Mouse (Mus musculus): ENCODE data around the gene Hist3h2ba. TPM values are rescaled to one million over a fixed set of nuclear protein-coding genes. Genes with fewer than 3 reads are reported as not detected.
A peak's percentile ranks its signal among the peaks of the same experiment; 100 is the strongest.

Hist3h2ba gene
- polyA plus RNA-seq, 1 experiment from 2014 or later: 9.5 TPM

GRCm38 (mm10) chr11:58974414-58974813 lies 25.7 kb downstream of the Hist3h2ba start:
- no peaks in the 10 kb centered on the region for H3K9me3 ChIP-seq (ENCODE audit: low read depth, low read length)
- 87% methylated on average over 3 of the region's 3 CpGs for WGBS
- H3K4me1 ChIP-seq (ENCODE audit: insufficient read depth): 0 out of 2 replicates have a peak, but pooled peaks cover under 1% of the 10 kb centered on the region
- no peak overlapping the region for H3K27ac ChIP-seq (ENCODE audit: low read depth)
- H3K9ac ChIP-seq: no peak overlapping the region
- no peak overlapping the region for H3K4me2 ChIP-seq
- peaks cover 13% of the 10 kb centered on the region; the same call in 1 of the 2 replicates for H3K36me3 ChIP-seq (ENCODE audit: insufficient read depth)
- no peaks in the 10 kb centered on the region for H3K27me3 ChIP-seq (ENCODE audit: insufficient read depth, low read length)
- H3K4me3 ChIP-seq (ENCODE audit: low read depth, low read length): no peak overlapping the region
- DNase-seq: no peak
- TF ChIP-seq CTCF (IDR thresholded peaks at IDR 0.05; ENCODE audit: low read depth): no peak
- ATAC-seq (ENCODE audit: insufficient read depth): no peak

DNA sequence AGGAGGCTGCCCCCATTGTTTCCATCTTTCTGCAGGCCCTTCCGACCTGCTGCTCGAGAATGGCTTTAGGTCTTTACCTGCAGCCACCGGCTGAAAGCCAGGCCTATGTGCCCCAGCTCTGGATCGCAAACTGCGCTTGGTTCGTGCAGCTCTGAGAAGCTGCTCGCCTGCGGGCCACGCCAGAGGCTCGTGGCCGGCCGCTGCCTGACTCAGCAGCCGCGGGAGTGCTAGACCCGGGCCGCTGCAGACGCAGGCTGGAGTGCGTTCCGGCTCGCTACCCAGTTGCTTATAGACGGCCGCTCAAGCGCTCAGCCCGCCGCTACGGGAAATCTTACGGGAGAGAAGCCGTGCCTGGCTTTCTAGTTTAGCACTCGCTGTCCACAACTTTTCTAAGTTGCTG lies 28.4 kb downstream of the Hist3h2ba start:
- no peaks in the 10 kb centered on the region for H3K9me3 ChIP-seq (ENCODE audit: low read depth, low read length)
- 0 out of 2 replicates have a peak, but pooled peaks cover 5% of the 10 kb centered on the region for H3K4me1 ChIP-seq (ENCODE audit: insufficient read depth)
- DNase-seq (peak; percentile 47), ATAC-seq (ENCODE audit: insufficient read depth) (0 out of 2 replicates have a peak, but pooled peaks have one; percentile 4)
- H3K27ac ChIP-seq (ENCODE audit: low read depth): peak overlapping the region; percentile 72
- H3K9ac ChIP-seq: peak overlapping the region; percentile 87
- peak overlapping the region; percentile 98 for H3K4me2 ChIP-seq
- TF ChIP-seq CTCF (IDR thresholded peaks at IDR 0.05; ENCODE audit: low read depth): no peak
- H3K27me3 ChIP-seq (ENCODE audit: insufficient read depth, low read length): no peaks in the 10 kb centered on the region
- under 1% methylated on average over 29 of the region's 29 CpGs for WGBS
- H3K4me3 ChIP-seq (ENCODE audit: low read depth, low read length): peak overlapping the region; percentile 94
- peaks cover 15% of the 10 kb centered on the region for H3K36me3 ChIP-seq (ENCODE audit: insufficient read depth)

DNA sequence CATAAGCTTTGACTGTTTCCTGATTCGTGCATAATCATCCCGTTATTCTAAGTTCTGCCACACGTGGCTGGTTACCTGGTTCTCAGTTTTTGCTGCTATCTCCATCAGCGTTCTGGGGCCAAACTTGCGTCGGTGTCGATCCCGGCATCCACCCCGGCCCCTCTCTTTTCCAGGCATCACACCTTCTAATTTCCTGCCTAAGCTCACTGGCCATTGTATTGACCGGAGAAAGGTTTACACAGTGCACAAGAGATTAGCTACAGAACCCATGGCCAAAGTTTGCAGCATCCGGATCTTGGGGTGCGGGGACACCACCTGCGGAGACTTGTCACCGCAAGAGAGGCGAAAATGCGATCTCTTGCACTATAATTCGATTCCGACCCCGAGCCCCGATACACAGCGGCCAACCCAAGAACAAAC lies 28.9 kb downstream of the Hist3h2ba start:
- 0 out of 2 replicates have a peak, but pooled peaks cover 5% of the 10 kb centered on the region for H3K4me1 ChIP-seq (ENCODE audit: insufficient read depth)
- H3K9ac ChIP-seq: peak overlapping the region; percentile 87
- WGBS: under 1% methylated on average over 21 of the region's 21 CpGs
- peak; percentile 23; the same call in 1 of the 2 replicates for ATAC-seq (ENCODE audit: insufficient read depth)
- H3K4me3 ChIP-seq (ENCODE audit: low read depth, low read length): peak overlapping the region; percentile 94
- no peak for DNase-seq
- H3K9me3 ChIP-seq (ENCODE audit: low read depth, low read length): no peaks in the 10 kb centered on the region
- H3K36me3 ChIP-seq (ENCODE audit: insufficient read depth): peaks cover 16% of the 10 kb centered on the region
- peak overlapping the region; percentile 72 for H3K27ac ChIP-seq (ENCODE audit: low read depth)
- H3K4me2 ChIP-seq: peak overlapping the region; percentile 98
- H3K27me3 ChIP-seq (ENCODE audit: insufficient read depth, low read length): no peaks in the 10 kb centered on the region
- TF ChIP-seq CTCF (IDR thresholded peaks at IDR 0.05; ENCODE audit: low read depth): no peak

- peak; percentile 65 for ATAC-seq (ENCODE audit: insufficient read depth)
- under 1% methylated on average over 64 of the region's 64 CpGs for WGBS
Observed at GRCm38 (mm10) chr11:58978027-58978705, 29.4 kb downstream of the Hist3h2ba start, which contains the start of gene Trim11. TSS of gene Trim11 (plus strand) at chr11:58978093.

DNA sequence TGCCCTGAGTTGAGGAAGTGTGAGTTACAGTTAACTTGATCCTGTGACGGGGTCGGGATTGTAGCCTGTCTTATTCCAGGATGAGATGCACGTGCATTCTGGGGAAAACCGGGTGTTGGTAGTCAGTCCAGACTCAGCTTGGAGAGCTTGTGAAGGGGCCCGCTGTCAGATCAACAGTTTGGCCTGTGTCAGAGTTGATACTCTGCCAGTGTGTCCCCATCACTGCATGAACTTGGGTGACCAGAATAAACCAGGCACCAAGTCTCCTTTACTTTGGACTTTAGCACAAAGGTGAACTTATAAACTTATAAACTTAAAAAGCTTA lies 29.9 kb downstream of the Hist3h2ba start:
- Histone ChIP-seq H3K27me3 (ENCODE audit: insufficient read depth, low read length) (no peaks in the 10 kb centered on the region), H3K4me1 (ENCODE audit: insufficient read depth) (0 out of 2 replicates have a peak, but pooled peaks cover 5% of the 10 kb centered on the region), H3K9me3 (ENCODE audit: low read depth, low read length) (no peaks in the 10 kb centered on the region), H3K27ac (ENCODE audit: low read depth) (no peak overlapping the region), H3K4me2 (peak overlapping the region; percentile 98), H3K36me3 (ENCODE audit: insufficient read depth) (peaks cover 22% of the 10 kb centered on the region), H3K9ac (peak overlapping the region; percentile 87), H3K4me3 (ENCODE audit: low read depth, low read length) (peak overlapping the region; percentile 94)
- ATAC-seq (ENCODE audit: insufficient read depth): peak; percentile 14; the same call in 1 of the 2 replicates
- WGBS: 3% methylated on average over 5 of the region's 5 CpGs
- no peak for TF ChIP-seq CTCF (IDR thresholded peaks at IDR 0.05; ENCODE audit: low read depth)
- no peak for DNase-seq

More at GRCm38 (mm10) chr11:58978027-58978705, 29.4 kb downstream of the Hist3h2ba start, which contains the start of gene Trim11:
- no peak for TF ChIP-seq CTCF (IDR thresholded peaks at IDR 0.05; ENCODE audit: low read depth)
- peak within 1 kb of the TSS; percentile 94 for H3K4me3 ChIP-seq (ENCODE audit: low read depth, low read length)
- peak within 1 kb of the TSS; percentile 98 for H3K4me2 ChIP-seq
- H3K9me3 ChIP-seq (ENCODE audit: low read depth, low read length): no peaks in the 10 kb centered on the region
- DNase-seq: peak; percentile 86
- no peaks in the 10 kb centered on the region for H3K27me3 ChIP-seq (ENCODE audit: insufficient read depth, low read length)
- H3K27ac ChIP-seq (ENCODE audit: low read depth): peak within 1 kb of the TSS; percentile 72
- H3K4me1 ChIP-seq (ENCODE audit: insufficient read depth): 0 out of 2 replicates have a peak, but pooled peaks cover 5% of the 10 kb centered on the region
- H3K36me3 ChIP-seq (ENCODE audit: insufficient read depth): peaks cover 21% of the 10 kb centered on the region
- H3K9ac ChIP-seq: peak within 1 kb of the TSS; percentile 87

- Histone ChIP-seq H3K36me3 (ENCODE audit: insufficient read depth) (peaks cover 27% of the 10 kb centered on the region), H3K9ac (peak overlapping the region; percentile 87), H3K4me2 (peak overlapping the region; percentile 98), H3K27me3 (ENCODE audit: insufficient read depth, low read length) (no peaks in the 10 kb centered on the region), H3K4me3 (ENCODE audit: low read depth, low read length) (peak overlapping the region; percentile 94), H3K9me3 (ENCODE audit: low read depth, low read length) (no peaks in the 10 kb centered on the region), H3K4me1 (ENCODE audit: insufficient read depth) (0 out of 2 replicates have a peak, but pooled peaks cover 5% of the 10 kb centered on the region), H3K27ac (ENCODE audit: low read depth) (no peak overlapping the region)
- DNase-seq: no peak
- WGBS: 78% methylated on average over 3 of the region's 3 CpGs
- TF ChIP-seq CTCF (IDR thresholded peaks at IDR 0.05; ENCODE audit: low read depth): no peak
- no peak for ATAC-seq (ENCODE audit: insufficient read depth)
Observed at GRCm38 (mm10) chr11:58979183-58979582, 30.5 kb downstream of the Hist3h2ba start.

- DNase-seq: no peak
- WGBS: 72% methylated on average over 7 of the region's 7 CpGs
- no peak overlapping the region for H3K27ac ChIP-seq (ENCODE audit: low read depth)
- ATAC-seq (ENCODE audit: insufficient read depth): no peak
- H3K4me2 ChIP-seq: peak overlapping the region; percentile 98
- no peak for TF ChIP-seq CTCF (IDR thresholded peaks at IDR 0.05; ENCODE audit: low read depth)
- H3K27me3 ChIP-seq (ENCODE audit: insufficient read depth, low read length): no peaks in the 10 kb centered on the region
- peak overlapping the region; percentile 87 for H3K9ac ChIP-seq
- no peaks in the 10 kb centered on the region for H3K9me3 ChIP-seq (ENCODE audit: low read depth, low read length)
- H3K4me3 ChIP-seq (ENCODE audit: low read depth, low read length): peak overlapping the region; percentile 94
- peaks cover 32% of the 10 kb centered on the region for H3K36me3 ChIP-seq (ENCODE audit: insufficient read depth)
- 0 out of 2 replicates have a peak, but pooled peaks cover 5% of the 10 kb centered on the region for H3K4me1 ChIP-seq (ENCODE audit: insufficient read depth)
Observed at GRCm38 (mm10) chr11:58979661-58980060, 30.9 kb downstream of the Hist3h2ba start.

Data from lung, embryonic 14.5 days (tissue).